In the genomic region with DNA sequence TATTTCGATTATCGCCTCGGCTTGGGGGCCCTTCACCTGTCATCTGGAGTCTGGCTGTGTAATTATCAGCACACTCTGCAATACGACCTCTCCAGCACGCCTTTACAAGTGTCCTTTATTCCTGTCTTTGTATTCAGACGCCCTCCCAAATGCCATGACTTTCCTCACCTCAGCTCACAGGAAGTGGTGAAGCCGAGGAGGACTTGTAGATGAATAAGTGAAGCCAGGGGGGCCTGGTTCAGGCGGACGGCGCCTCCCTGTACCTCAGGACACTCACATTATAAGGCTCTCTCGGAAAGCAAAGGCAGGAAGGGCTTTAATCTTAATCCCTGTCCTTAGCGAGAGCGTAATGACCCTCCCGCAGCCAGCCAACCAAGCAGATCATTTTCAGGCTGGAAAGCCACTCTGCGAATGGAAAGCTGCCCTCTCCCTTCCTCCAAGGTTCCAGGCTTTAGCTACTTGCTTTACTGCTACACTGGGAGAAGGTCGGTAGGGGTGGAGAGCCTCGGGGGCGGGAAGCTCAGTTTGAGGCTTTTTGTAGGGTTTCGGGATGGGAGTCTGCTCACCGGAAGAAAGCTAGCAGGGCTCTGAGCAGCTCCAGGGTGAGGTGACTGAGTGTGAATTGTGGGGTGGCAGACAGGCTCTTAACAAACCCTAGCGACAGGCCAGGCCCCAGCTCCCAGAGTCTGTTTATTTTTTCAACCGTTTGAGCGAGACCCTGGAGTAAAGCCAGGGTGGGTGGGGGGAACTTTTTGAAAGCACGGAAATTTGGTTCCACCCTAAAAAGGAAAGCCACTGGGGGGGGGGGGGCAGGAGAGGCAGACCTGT, we compare ENCODE assay signal across 9 mouse cellular contexts. TPM values are rescaled to one million over a fixed set of nuclear protein-coding genes. Genes with fewer than 3 reads are reported as not detected.
DNase-seq lines count a peak whose midpoint lies in the region; ATAC-seq and TF ChIP-seq lines count a peak whose summit lies in the region.
"Had no signal": no experiment of that assay in that cellular context is flagged by ENCODE, and none has a peak within 500 bp of the region (broad histone marks: within the 10 kb centered on the region; RNA-seq: fewer than 3 reads in every experiment).

No protein-coding gene starts in this region.

- H3K4me2 ChIP-seq in stomach, embryonic 15.5 days = peak overlapping the region; percentile 74

- intact Hi-C loops in heart, adult 2 months (cut with DNase I) = loop anchor here (2.0 kb wide), 1 partner anchor 16 kb away; no protein-coding TSS in a partner anchor

- peak overlapping the region; percentile 97 for H3K9ac ChIP-seq in heart, adult 2 months (ENCODE audit: low read depth, low read length)
- peak overlapping the region; percentile 93 for H3K9ac ChIP-seq in stomach, embryonic 15.5 days

- peaks cover 5% of the 10 kb centered on the region for H3K79me2 ChIP-seq in heart, adult 2 months (replicated peaks; ENCODE audit: control insufficient read depth, insufficient read depth, low read length)

- peaks cover 29% of the 10 kb centered on the region; the same call in 1 of the 2 replicates for H3K4me1 ChIP-seq in spleen, adult 2 months (ENCODE audit: control insufficient read depth, insufficient read depth, insufficient read length)
- H3K4me1 ChIP-seq in heart, adult 2 months (ENCODE audit: control insufficient read depth, insufficient read depth, low read length) = peaks cover 41% of the 10 kb centered on the region
- H3K4me1 ChIP-seq in stomach, embryonic 15.5 days = peaks cover 44% of the 10 kb centered on the region

- H3K27me3 ChIP-seq in spleen, adult 2 months (ENCODE audit: control insufficient read depth, insufficient read depth, low read length) = no peaks in the 10 kb centered on the region
- no peaks in the 10 kb centered on the region for H3K27me3 ChIP-seq in heart, adult 2 months (ENCODE audit: control insufficient read depth, insufficient read depth, low read length)
- no peaks in the 10 kb centered on the region for H3K27me3 ChIP-seq in stomach, embryonic 15.5 days (replicated peaks)

- no peaks in the 10 kb centered on the region for H3K9me3 ChIP-seq in stomach, embryonic 15.5 days

- H3K36me3 ChIP-seq in spleen, adult 2 months (ENCODE audit: control insufficient read depth, insufficient read depth, low read length) = peaks cover 7% of the 10 kb centered on the region; the same call in 1 of the 2 replicates
- H3K36me3 ChIP-seq in heart, adult 2 months (ENCODE audit: control insufficient read depth, insufficient read depth, low read length) = peaks cover 15% of the 10 kb centered on the region
- H3K36me3 ChIP-seq in stomach, embryonic 15.5 days = 0 out of 2 replicates have a peak, but pooled peaks cover 6% of the 10 kb centered on the region

- no peak; the same call in 1 of the 2 replicates for TF ChIP-seq EP300 in heart, adult 2 months (IDR thresholded peaks at IDR 0.05; ENCODE audit: insufficient read depth, low read depth, low read length)

- peak; percentile 12; the same call in 1 of the 2 replicates for ATAC-seq in stomach, embryonic 15.5 days (ENCODE audit: insufficient read depth, low FRiP score, low read depth)

- TF ChIP-seq CTCF in spleen, adult 2 months (IDR thresholded peaks at IDR 0.05; ENCODE audit: extremely low read depth, insufficient read depth, insufficient read length, insufficient replicate concordance) = no peak
- no peak for TF ChIP-seq CTCF in heart, adult 2 months (IDR thresholded peaks at IDR 0.05)

- H3K4me3 ChIP-seq in spleen, adult 2 months (ENCODE audit: extremely low read depth, insufficient read depth, insufficient read length) = peak overlapping the region; percentile 88
- peak overlapping the region; percentile 92 for H3K4me3 ChIP-seq in heart, adult 2 months
- peak overlapping the region; percentile 89 for H3K4me3 ChIP-seq in stomach, embryonic 15.5 days (replicated peaks)

- TF ChIP-seq POLR2A in spleen, adult 2 months (IDR thresholded peaks at IDR 0.05; ENCODE audit: low read depth, low read length) = no peak
- TF ChIP-seq POLR2A in heart, adult 2 months (IDR thresholded peaks at IDR 0.05; ENCODE audit: insufficient read depth, low read depth, low read length) = peak; percentile 65; the same call in 1 of the 2 replicates

- peak overlapping the region; percentile 93 for H3K27ac ChIP-seq in spleen, adult 2 months (ENCODE audit: insufficient read depth, low read length)
- H3K27ac ChIP-seq in heart, adult 2 months = peak overlapping the region; percentile 97
- peak overlapping the region; percentile 97 for H3K27ac ChIP-seq in stomach, embryonic 15.5 days

- WGBS in spleen, adult 2 months = under 1% methylated on average over 24 of the region's 24 CpGs
- whole genome bisulfite sequencing in heart, adult 2 months = 1% methylated on average over 24 of the region's 24 CpGs
- under 1% methylated on average over 24 of the region's 24 CpGs for WGBS in stomach, embryonic 15.5 days

- no peak for DNase-seq in spleen, adult 2 months (ENCODE audit: low read depth in 1 of 2, low spot score in 2 of 2)
- DNase-seq in spleen, adult 12 weeks (ENCODE audit: low spot score) = no peak
- DNase-seq in brain, embryonic 18.5 days (ENCODE audit: low read depth, low spot score) = peak; percentile 12
- peak; percentile 78 to 81 for DNase-seq in heart, adult 2 months
- DNase-seq in kidney, adult 8-10 months = peak; percentile 50 to 52
- DNase-seq in lung, postnatal 10 days = peak; percentile 84
- no peak for DNase-seq in layer of hippocampus, postnatal 36 days

RNA-seq across cellular contexts. Expression of a gene that starts 16.6 kb away (rescaled TPM):
- 120 and 146 TPM in 2 replicates for polyA plus RNA-seq in spleen, adult 2 months (2012; rRNA removed)
- total RNA-seq in heart, adult 2 months (2021) = 10 to 100 TPM; 37.3 to 37.5 TPM
- 51.0 and 53.4 TPM in 2 replicates for polyA plus RNA-seq in heart, adult 2 months (2012; rRNA removed)
- 77.1 and 78.7 TPM in 2 replicates for polyA plus RNA-seq in stomach, embryonic 15.5 days (2015; fragmentation: Nextera tagmentation; extraction: Ambion mirVana)
- 100 to 1,000 TPM; 250 to 265 TPM for total RNA-seq in layer of hippocampus, postnatal 36 days (2021)

RNA-seq across cellular contexts. Expression of a gene that starts 30.6 kb away (rescaled TPM):
- not detected in 2 replicates for polyA plus RNA-seq in spleen, adult 2 months (2012; rRNA removed)
- total RNA-seq in heart, adult 2 months (2021) = not detected
- polyA plus RNA-seq in heart, adult 2 months (2012; rRNA removed) = 0.41 TPM in 1 of 2 replicates, not detected in the other
- not detected in 2 replicates for polyA plus RNA-seq in stomach, embryonic 15.5 days (2015; fragmentation: Nextera tagmentation; extraction: Ambion mirVana)
- total RNA-seq in layer of hippocampus, postnatal 36 days (2021) = not detected
- total RNA-seq: gastrocnemius, postnatal 4 days had no signal

RNA-seq across cellular contexts. Expression of a gene that starts 46.7 kb away (rescaled TPM):
- 77.2 and 88.7 TPM in 2 replicates for polyA plus RNA-seq in spleen, adult 2 months (2012; rRNA removed)
- 10 to 100 TPM; 65.3 to 67.6 TPM for total RNA-seq in heart, adult 2 months (2021)
- 80.0 and 115 TPM in 2 replicates for polyA plus RNA-seq in heart, adult 2 months (2012; rRNA removed)
- 339 and 359 TPM in 2 replicates for polyA plus RNA-seq in stomach, embryonic 15.5 days (2015; fragmentation: Nextera tagmentation; extraction: Ambion mirVana)
- total RNA-seq in layer of hippocampus, postnatal 36 days (2021) = 10 to 100 TPM; 97.1 to 98.9 TPM

Comparison
In these comparisons a context has a peak if more than half of its experiments do, and no peak if none do; other contexts are left out.
1. DNase-seq: peak in brain, embryonic 18.5 days (single experiment), heart, adult 2 months (2 of 2), kidney, adult 8-10 months (2 of 2) and lung, postnatal 10 days (single experiment); none in spleen, adult 2 months (0 of 2), spleen, adult 12 weeks (single experiment) and layer of hippocampus, postnatal 36 days (0 of 2).
2. Peak in every context shown above with its lines, with median percentiles within 50 percentile points of each other: H3K27ac ChIP-seq and H3K4me3 ChIP-seq.